Mouse (Mus musculus) c-Kit-positive CD71-negative TER-119-negative erythroid progenitor cells, embryonic 14.5 days (primary cell): Measurements from ENCODE around the gene Agrn.

Source experiments
- DNase-seq: peaks from one replicate; pipeline ENCODE4 v3.0.0-alpha.2; 2013; ENCODE audit warnings: low read depth

The Agrn gene

GRCm38 (mm10) chr4:156202462-156202893 is 5.2 kb upstream of the Agrn start:
- no peak for DNase-seq

GRCm38 (mm10) chr4:156200623-156201475 is 3.6 kb upstream of the Agrn start, which contains the start of gene Isg15:
TSS of gene Isg15 (minus strand) at chr4:156200818.
- no peak for DNase-seq

- peak; percentile 65 for DNase-seq
Measured at GRCm38 (mm10) chr4:156197829-156198205, 529 bp upstream of the Agrn start.

DNA sequence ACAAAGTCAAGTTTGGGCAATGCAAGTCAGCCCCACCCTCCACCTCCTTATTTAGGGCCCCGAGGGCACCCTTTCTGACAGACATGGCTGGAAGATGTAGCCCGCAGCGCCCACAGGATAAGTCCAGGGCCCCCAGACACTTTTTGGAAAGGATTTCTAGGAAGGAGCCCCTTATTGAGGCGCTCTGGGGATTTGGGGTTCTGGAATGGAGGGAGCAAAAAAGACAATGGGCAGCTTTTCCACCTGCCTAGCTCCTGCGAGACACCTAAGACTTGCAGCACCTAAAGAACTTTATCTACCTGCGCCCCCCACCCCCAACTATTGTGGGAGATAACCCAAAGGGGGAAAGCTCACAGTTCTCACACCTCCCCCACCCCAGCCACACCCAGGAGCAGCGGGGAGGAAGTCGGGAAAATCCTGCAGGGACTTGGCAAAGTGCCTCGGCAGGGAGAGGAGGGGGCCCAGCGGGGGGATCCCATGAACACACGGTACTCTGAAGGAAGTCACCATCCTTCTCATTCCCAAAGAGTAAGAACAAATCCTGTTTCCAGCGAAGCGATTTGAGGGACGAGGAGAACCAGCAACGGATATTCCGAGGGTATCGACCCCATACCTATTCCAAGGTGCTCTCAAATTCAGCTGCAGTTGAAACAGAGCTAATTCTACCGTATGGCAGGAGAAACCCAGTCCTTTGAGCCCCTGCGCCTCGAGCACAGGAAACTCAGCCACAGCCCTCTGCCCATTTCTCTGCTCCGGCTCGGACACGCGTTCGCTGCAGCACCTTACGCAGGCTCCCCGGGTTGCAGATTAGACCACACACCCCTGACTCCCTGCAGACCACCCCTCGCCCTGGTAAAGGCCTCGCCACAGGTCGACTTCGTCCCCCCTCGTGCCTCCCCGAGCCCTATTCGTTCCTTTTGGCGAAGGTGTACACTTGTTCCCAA is 1.1 kb downstream of the Agrn start:
- no peak for DNase-seq

DNA sequence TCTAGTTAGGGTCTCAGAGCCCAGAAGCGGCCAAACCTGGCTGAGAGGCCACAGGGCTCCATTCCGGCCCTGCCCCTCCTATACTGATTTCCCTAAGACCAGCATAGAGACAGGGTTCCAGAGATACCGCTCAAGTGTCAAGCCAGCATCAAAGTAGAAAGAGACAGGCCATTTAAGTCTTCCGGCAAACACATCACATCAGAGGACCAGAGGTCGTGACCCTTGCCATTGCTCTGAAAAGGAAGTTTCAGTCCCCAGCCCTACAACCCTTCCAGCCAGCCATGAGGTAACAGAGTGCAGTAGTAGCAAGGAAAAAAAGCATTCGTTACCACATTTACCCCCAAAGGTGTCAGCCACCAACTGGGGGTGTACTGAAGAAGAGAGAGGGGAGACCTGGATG is 2.9 kb downstream of the Agrn start:
- no peak for DNase-seq

DNA sequence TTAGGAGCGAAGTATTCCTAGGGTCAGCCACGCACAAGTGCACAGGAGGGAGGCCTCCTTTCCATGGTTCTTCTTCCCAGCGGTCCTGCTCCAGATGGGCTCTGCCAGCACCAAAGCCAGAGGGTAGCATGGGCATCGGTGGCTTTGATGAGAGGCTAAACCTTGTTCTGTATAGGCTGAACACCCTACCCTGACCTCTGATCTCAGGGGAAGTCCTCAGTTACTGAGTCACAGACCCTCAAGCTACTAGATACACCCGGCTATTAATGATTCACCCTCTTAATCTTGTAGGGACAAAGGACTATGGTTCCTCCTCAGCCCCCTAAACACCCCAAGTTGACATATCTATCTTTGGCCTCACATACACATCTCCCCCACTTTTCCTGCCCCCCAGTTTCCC is 3.4 kb downstream of the Agrn start:
- no peak for DNase-seq

DNA sequence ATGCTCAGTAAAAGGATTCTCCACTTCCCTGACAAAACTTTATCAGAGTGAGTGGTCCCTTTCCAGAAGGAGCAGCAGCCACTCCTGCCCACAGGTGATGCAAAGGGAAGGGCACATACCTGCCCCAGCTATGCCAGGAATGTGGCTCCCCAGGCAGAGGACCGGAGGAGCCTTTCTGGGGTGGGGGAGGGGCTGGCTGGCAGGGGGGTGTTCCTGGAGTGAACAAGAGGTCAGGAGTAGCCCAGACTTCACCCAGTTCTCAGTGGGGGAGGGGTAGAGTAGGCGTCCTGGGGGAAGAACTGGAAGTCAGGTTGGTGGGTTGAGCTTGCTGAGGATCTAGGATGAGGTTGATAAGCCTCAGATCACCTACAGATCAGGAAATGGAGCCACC is 4.1 kb downstream of the Agrn start:
- DNase-seq, result no peak

DNA sequence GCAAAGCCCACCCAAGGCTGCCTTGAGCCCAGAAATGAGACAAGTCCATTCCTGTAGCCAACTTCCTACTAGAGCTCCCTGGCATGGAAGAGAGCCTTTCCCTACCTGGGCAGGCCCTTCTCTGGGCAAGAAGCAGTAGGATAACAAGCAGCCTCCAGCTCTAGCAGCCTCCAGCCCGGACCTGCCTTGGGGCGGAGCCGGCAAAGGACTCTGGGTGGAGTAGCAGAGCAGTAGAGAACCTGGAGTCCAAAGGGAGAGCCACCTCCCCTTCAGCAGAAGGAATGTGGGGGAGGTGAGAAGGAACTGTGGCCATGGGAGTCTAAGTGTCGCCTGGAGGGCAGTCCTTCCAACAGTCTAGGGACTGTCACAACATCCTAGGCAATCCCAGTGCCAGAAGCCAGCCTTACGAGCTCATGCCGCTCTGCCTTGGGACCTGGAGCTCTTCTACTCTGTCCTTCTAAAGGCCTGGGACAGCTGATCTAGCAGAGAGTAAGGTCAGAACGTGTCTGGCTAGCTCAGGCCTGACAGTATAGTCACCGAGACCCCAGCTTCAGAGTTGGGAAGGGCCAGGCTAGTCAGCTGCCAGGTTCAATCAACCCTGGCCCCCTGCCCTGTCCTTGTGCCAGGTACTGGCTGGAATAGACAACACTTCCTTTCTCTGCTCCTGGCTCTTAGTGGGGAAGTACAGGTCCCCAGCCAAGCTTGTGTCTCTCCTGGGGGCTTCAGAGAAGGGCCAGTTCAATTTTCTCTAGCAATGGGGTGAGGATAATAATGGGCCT is 4.7 kb downstream of the Agrn start:
- no peak for DNase-seq

GRCm38 (mm10) chr4:156188811-156189323 is 8.4 kb downstream of the Agrn start:
- no peak for DNase-seq

DNA sequence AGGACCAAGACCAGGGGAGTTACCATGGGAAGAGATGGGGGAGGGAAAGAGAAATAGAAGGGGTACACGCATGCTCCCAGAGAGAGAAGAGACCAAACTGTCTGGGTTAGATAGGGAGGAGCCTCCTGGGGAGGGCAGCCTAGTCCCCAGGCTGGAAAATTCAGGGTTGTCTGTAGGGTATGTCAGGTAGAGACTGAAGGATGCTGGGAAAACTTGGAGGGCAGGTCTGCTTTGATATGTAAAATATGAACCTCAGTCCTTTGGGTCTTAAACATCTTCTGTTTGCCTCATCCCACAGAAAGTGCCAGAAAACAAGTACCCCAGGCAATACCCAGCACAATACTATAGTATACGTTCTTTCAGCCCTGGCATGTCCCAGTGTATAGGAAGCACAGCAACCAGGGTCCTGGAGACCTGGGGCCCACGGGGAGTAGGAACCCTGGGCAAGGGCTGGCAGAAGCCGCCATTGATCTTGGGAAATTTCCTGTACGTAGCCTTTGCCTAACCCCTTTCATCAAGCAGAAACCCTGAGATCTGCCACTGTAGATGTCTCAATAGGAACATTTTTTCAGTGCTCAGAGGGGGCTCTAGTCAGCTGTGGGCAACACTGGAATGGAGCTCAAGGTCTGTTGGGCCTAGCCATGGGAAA is 9.0 kb downstream of the Agrn start:
- no peak for DNase-seq

DNA sequence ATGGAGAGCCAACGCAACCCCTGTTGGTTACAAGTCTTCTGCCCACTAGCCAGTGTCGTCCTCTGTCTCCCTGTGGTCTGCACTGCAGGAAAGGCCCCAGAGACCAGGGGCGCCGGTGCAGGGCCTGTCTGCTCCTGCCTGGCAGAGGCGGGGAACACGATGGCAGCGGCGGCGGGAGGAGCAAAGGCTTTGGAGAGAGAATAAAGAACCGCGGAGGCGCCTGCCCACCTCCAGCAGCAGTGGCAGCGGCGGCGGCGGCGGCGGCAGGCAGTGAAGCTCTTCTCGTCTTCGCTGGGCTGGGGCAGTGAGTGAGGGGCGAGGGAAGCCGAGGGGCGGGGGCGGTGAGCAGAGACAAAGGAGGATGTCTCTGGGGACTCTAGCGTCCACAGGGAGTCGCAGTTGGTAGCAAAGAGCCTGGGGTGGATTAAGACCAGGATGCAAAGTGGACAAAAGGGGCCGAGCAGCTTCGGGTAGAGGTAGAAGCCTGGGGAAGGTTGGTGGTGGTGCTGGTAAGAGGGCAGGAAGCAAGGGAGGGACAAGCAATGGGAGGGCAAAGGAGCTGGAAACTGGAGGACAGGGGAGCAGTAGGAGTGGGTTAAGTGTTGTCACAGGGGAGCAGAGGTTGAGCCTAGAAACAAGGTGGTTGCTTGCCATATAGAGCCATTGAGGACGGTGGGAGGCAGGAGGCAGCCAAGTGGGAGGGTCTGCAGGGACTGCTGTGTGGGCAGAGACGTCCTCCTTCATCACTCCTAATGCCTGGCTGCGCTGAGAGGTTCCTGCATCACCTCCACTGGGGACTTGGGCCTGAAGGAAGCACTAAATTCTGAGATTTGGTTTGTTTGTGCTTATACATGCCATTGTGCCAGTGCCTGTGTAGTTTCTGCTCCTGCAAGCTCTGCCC is 11.1 kb downstream of the Agrn start:
- no peak for DNase-seq

DNA sequence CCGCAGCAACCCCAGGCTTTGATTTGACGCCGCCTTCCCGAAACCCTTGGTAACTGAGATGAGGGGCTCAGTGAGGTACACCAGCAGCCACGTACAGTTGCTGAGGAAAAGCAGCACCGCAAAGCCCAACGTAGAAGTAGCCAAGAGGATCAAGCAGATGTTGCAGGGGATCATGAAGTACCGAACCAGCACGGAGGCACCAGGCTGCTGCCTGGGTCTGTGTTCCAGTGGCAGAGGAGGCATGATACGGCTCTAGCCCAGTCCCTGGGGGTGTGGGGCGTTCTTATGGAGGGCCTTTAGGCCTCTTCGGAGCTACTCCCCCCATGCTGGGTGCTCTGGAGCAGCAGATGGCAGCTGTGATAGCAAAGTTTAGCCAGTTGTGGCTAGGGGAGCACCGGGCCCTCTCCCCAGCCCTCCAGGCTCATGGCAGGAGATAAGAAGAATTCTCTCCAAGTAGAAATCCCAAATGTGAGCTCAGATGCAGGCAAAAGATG is 11.8 kb downstream of the Agrn start:
- DNase-seq, result no peak

- DNase-seq, result no peak
Measured at GRCm38 (mm10) chr4:156184291-156184954, 12.9 kb downstream of the Agrn start.

GRCm38 (mm10) chr4:156183747-156184146 is 13.5 kb downstream of the Agrn start:
- no peak for DNase-seq

- DNase-seq, result no peak
Measured at GRCm38 (mm10) chr4:156177630-156178029, 19.7 kb downstream of the Agrn start.

- no peak for DNase-seq
Measured at GRCm38 (mm10) chr4:156171828-156172227, 25.5 kb downstream of the Agrn start.

- no peak for DNase-seq
Measured at GRCm38 (mm10) chr4:156169129-156169528, 28.2 kb downstream of the Agrn start.

GRCm38 (mm10) chr4:156168611-156169010 is 28.7 kb downstream of the Agrn start:
- DNase-seq, result no peak

DNA sequence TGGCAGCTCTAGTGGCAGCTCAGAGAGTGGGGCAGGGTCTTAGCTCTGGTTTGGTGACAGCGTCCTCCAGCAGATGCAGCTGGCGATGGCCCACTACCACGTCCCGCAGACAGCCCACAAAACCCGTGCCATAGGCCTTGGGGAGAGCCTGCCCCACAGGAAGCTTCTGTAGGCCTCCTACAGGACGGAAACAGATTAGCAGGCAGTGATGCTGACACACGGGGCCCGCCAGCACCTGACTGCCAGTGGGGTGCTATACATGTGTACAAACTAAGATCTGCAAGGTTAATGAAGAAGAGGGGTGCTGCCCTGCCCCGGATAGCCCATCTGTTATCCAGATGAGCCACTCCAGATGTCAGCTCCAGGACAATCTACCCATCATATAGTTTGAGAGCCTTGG is 30.8 kb downstream of the Agrn start:
- DNase-seq, result no peak

DNA sequence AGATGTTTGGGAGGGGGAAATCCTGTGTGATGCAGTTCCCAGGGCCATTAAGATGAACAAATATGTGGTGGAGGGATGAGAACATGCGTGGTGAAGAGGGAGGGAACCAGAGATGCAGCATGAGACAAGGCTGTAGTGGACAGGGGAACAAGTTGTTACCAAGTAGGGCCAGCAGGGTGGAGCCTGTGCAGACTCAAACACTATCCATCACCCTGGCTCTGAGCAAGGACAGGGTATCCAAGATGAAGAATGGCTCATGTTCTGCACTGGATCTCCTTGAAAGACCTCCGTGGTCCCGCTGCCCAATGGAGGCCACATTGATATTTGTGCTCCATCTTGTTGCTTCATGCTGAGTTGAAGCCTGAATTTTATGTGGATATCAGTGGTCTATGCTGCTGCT is 42.5 kb downstream of the Agrn start:
- DNase-seq, result no peak
